Mouse (Mus musculus) kidney, embryonic 15.5 days (tissue): ENCODE measurements around the gene Gm21761. TPM values are rescaled to one million over a fixed set of nuclear protein-coding genes. Genes with fewer than 3 reads are reported as not detected.
"Not testable (repeated sequence)": the region's sequence is repeated elsewhere in the genome, so short reads cannot be mapped to it uniquely, and the experiment has no call there.

Source experiments
- ATAC-seq: fragments of 200-750 bp; cut with Nextera tagmentation; replicated peaks from 2 replicates; pipeline ENCODE4 v1.8.0; 2017; ENCODE audit warnings: moderate TSS enrichment; ENCODE audit not compliant: low FRiP score
- H3K27ac ChIP-seq: fragments of 300-500 bp; sonication (generic); 2 replicates; pipeline ENCODE4 v1.5.1; 2015; ENCODE audit warnings: mild to moderate bottlenecking, inconsistent platforms
- H3K27me3 ChIP-seq: fragments of 300-500 bp; sonication (generic); 2 replicates; pipeline ENCODE4 v1.6.1; 2015; ENCODE audit warnings: inconsistent platforms
- H3K36me3 ChIP-seq: fragments of 300-500 bp; sonication (generic); 2 replicates; pipeline ENCODE4 v1.6.1; 2015; ENCODE audit warnings: inconsistent platforms
- H3K4me1 ChIP-seq: fragments of 300-500 bp; sonication (generic); 2 replicates; pipeline ENCODE4 v1.6.1; 2015; ENCODE audit warnings: inconsistent platforms
- H3K4me2 ChIP-seq: fragments of 300-500 bp; sonication (generic); 2 replicates; pipeline ENCODE4 v1.6.1; 2015; ENCODE audit warnings: moderate library complexity, mild to moderate bottlenecking, inconsistent platforms
- H3K4me3 ChIP-seq: fragments of 300-500 bp; sonication (generic); replicated peaks from 2 replicates; pipeline ENCODE4 v1.5.1; 2015; ENCODE audit warnings: mild to moderate bottlenecking, inconsistent platforms
- H3K9ac ChIP-seq: fragments of 300-500 bp; sonication (generic); 2 replicates; pipeline ENCODE4 v1.6.1; 2015; ENCODE audit warnings: mild to moderate bottlenecking, inconsistent platforms
- H3K9me3 ChIP-seq: fragments of 300-500 bp; sonication (generic); replicated peaks from 2 replicates; pipeline ENCODE4 v1.6.1; 2016; ENCODE audit warnings: inconsistent platforms
- WGBS: fragments of 180-500 bp; shearing (Covaris S2); methylation state at CpG from one replicate; pipeline ENCODE4 v1.1.7; 2015; ENCODE audit warnings: mixed read lengths; 5-methylcytosine and 5-hydroxymethylcytosine counted together
- polyA plus RNA-seq: library from polyadenylated mRNA; unstranded; fragments of >200 nt; fragmentation: Nextera tagmentation; extraction: Ambion mirVana; gene quantifications from 2 replicates; pipeline ENCODE4 v1.2.1, GENCODE M21; 2015

Gene Gm21761
- not detected in 2 replicates for polyA plus RNA-seq

GRCm38 (mm10) chr13:119929172-119929571, at the start of gene Gm21761:
Gm21761 (minus strand) TSS chr13:119929272.
- H3K4me3 ChIP-seq, ATAC-seq, H3K27ac ChIP-seq, H3K36me3 ChIP-seq, H3K9me3 ChIP-seq, H3K4me1 ChIP-seq, H3K27me3 ChIP-seq, H3K9ac ChIP-seq, H3K4me2 ChIP-seq: not testable (repeated sequence)
- no CpG with 5 or more reads among the region's 5 CpGs for WGBS

GRCm38 (mm10) chr13:119969163-119969562, 40.1 kb upstream of the Gm21761 start:
- H3K4me1 ChIP-seq, H3K4me3 ChIP-seq, ATAC-seq, H3K4me2 ChIP-seq, H3K27ac ChIP-seq, H3K9ac ChIP-seq, H3K9me3 ChIP-seq, H3K36me3 ChIP-seq, H3K27me3 ChIP-seq: not testable (repeated sequence)
- no CpG with 5 or more reads among the region's 13 CpGs for WGBS

- H3K4me3 ChIP-seq, ATAC-seq, H3K27ac ChIP-seq, H3K4me2 ChIP-seq, H3K36me3 ChIP-seq, H3K9ac ChIP-seq, H3K27me3 ChIP-seq, H3K9me3 ChIP-seq, H3K4me1 ChIP-seq: not testable (repeated sequence)
- no CpG with 5 or more reads among the region's 14 CpGs for WGBS
Observed at GRCm38 (mm10) chr13:119968193-119968592, 39.1 kb upstream of the Gm21761 start.

GRCm38 (mm10) chr13:119965968-119966367, 36.9 kb upstream of the Gm21761 start:
- H3K4me2 ChIP-seq = peak overlapping the region; percentile 45
- H3K36me3 ChIP-seq, H3K4me1 ChIP-seq, H3K9ac ChIP-seq, H3K9me3 ChIP-seq, H3K27ac ChIP-seq, H3K27me3 ChIP-seq: not testable (repeated sequence)
- peak overlapping the region; percentile 28 for H3K4me3 ChIP-seq
- ATAC-seq = peak; percentile 43
- WGBS = 0% methylated on average over 21 of the region's 22 CpGs

GRCm38 (mm10) chr13:119965302-119965952, 36.4 kb upstream of the Gm21761 start:
- H3K4me1 ChIP-seq, H3K27ac ChIP-seq, H3K27me3 ChIP-seq, H3K9me3 ChIP-seq, H3K9ac ChIP-seq, H3K36me3 ChIP-seq: not testable (repeated sequence)
- H3K4me3 ChIP-seq = peak overlapping the region; percentile 28
- peak overlapping the region; percentile 45 for H3K4me2 ChIP-seq
- peak; percentile 82 for ATAC-seq
- WGBS = 0% methylated on average over 16 of the region's 34 CpGs

- H3K27me3 ChIP-seq, H3K4me2 ChIP-seq, H3K27ac ChIP-seq, H3K4me3 ChIP-seq, H3K9ac ChIP-seq, ATAC-seq, H3K9me3 ChIP-seq, H3K36me3 ChIP-seq, H3K4me1 ChIP-seq: not testable (repeated sequence)
- no CpG with 5 or more reads among the region's 5 CpGs for WGBS
Observed at GRCm38 (mm10) chr13:119962856-119963255, 33.8 kb upstream of the Gm21761 start.

GRCm38 (mm10) chr13:119955567-119955966, 26.5 kb upstream of the Gm21761 start:
- not testable (repeated sequence) for H3K27me3 ChIP-seq, H3K36me3 ChIP-seq, H3K27ac ChIP-seq, H3K4me3 ChIP-seq, ATAC-seq, H3K9ac ChIP-seq, H3K4me2 ChIP-seq, H3K4me1 ChIP-seq, H3K9me3 ChIP-seq
- no CpG with 5 or more reads among the region's 5 CpGs for WGBS

GRCm38 (mm10) chr13:119955089-119955488, 26.0 kb upstream of the Gm21761 start:
- not testable (repeated sequence) for H3K4me1 ChIP-seq, H3K36me3 ChIP-seq, H3K27ac ChIP-seq, ATAC-seq, H3K9me3 ChIP-seq, H3K4me3 ChIP-seq, H3K9ac ChIP-seq, H3K27me3 ChIP-seq, H3K4me2 ChIP-seq
- WGBS = 63% methylated on average over 2 of the region's 2 CpGs

- H3K27ac ChIP-seq, H3K9me3 ChIP-seq, H3K9ac ChIP-seq, H3K4me1 ChIP-seq, H3K36me3 ChIP-seq, H3K27me3 ChIP-seq, H3K4me2 ChIP-seq, H3K4me3 ChIP-seq, ATAC-seq: not testable (repeated sequence)
- WGBS = 73% methylated on average over 4 of the region's 6 CpGs
Observed at GRCm38 (mm10) chr13:119950706-119951105, 21.6 kb upstream of the Gm21761 start, which contains the start of gene B020031M17Rik. B020031M17Rik (minus strand) TSS chr13:119950806.

GRCm38 (mm10) chr13:119924597-119925340, 4.3 kb downstream of the Gm21761 start:
- not testable (repeated sequence) for H3K27me3 ChIP-seq, H3K4me2 ChIP-seq, H3K4me1 ChIP-seq, ATAC-seq, H3K9ac ChIP-seq, H3K4me3 ChIP-seq, H3K9me3 ChIP-seq, H3K27ac ChIP-seq, H3K36me3 ChIP-seq
- WGBS = 78% methylated on average over 3 of the region's 3 CpGs

- not testable (repeated sequence) for H3K9ac ChIP-seq, H3K4me3 ChIP-seq, H3K4me2 ChIP-seq, H3K4me1 ChIP-seq, H3K27me3 ChIP-seq, ATAC-seq, H3K27ac ChIP-seq, H3K36me3 ChIP-seq, H3K9me3 ChIP-seq
- 77% methylated on average over 4 of the region's 5 CpGs for WGBS
Observed at GRCm38 (mm10) chr13:119916966-119917722, 11.9 kb downstream of the Gm21761 start.

GRCm38 (mm10) chr13:119916449-119916848, 12.6 kb downstream of the Gm21761 start:
- H3K36me3 ChIP-seq, H3K27me3 ChIP-seq, H3K4me2 ChIP-seq, H3K9ac ChIP-seq, H3K9me3 ChIP-seq, ATAC-seq, H3K4me3 ChIP-seq, H3K4me1 ChIP-seq, H3K27ac ChIP-seq: not testable (repeated sequence)
- 62% methylated on average over 2 of the region's 2 CpGs for WGBS
